Mouse (Mus musculus) heart, embryonic 14.5 days (tissue): Measurements from ENCODE around the gene Rnf223. TPM values are rescaled to one million over a fixed set of nuclear protein-coding genes. Genes with fewer than 3 reads are reported as not detected.
A peak's percentile ranks its signal among the peaks of the same experiment; 100 is the strongest.

ENCODE experiments used
- ATAC-seq: fragments of 200-750 bp; cut with Nextera tagmentation; 2 replicates; pipeline ENCODE4 v1.8.0; 2017; ENCODE audit warnings: low read depth, moderate TSS enrichment; ENCODE audit not compliant: insufficient number of reproducible peaks, insufficient read depth, low FRiP score
- H3K27ac ChIP-seq, 2 experiments: fragments of 200-500 bp in 1 of 2; fragments of 300-500 bp in 1 of 2; sonication (generic) in 1 of 2; replicated peaks in 1 of 2; 2 replicates each; pipeline ENCODE4 v1.5.1; 2012 to 2014; ENCODE audit warnings: low read depth in 2 of 2, low read length in 2 of 2, control low read depth in 1 of 2, mild to moderate bottlenecking in 1 of 2, mixed read lengths in 1 of 2; ENCODE audit not compliant: control insufficient read depth in 1 of 2, insufficient read depth in 1 of 2
- H3K27me3 ChIP-seq: fragments of 300-500 bp; sonication (generic); 2 replicates; pipeline ENCODE4 v1.6.1; 2014; ENCODE audit warnings: mild to moderate bottlenecking, low read length, control low read depth; ENCODE audit not compliant: control insufficient read depth, insufficient read depth
- H3K36me3 ChIP-seq: fragments of 300-500 bp; sonication (generic); 2 replicates; pipeline ENCODE4 v1.6.1; 2014; ENCODE audit warnings: mild to moderate bottlenecking, control low read depth, low read length, mixed read lengths; ENCODE audit not compliant: control insufficient read depth, insufficient read depth
- H3K4me1 ChIP-seq, 2 experiments: fragments of 200-500 bp in 1 of 2; fragments of 300-500 bp in 1 of 2; sonication (generic) in 1 of 2; 2 replicates each; pipeline ENCODE4 v1.6.1; 2012 to 2014; ENCODE audit warnings: low read length in 2 of 2, control low read depth in 1 of 2, mixed read lengths in 1 of 2; ENCODE audit not compliant: control insufficient read depth in 2 of 2, insufficient read depth in 2 of 2
- H3K4me2 ChIP-seq: fragments of 300-500 bp; sonication (generic); 2 replicates; pipeline ENCODE4 v1.6.1; 2014; ENCODE audit warnings: mild to moderate bottlenecking, low read length
- H3K4me3 ChIP-seq, 2 experiments: fragments of 200-500 bp in 1 of 2; fragments of 300-500 bp in 1 of 2; sonication (generic) in 1 of 2; 2 replicates each; pipeline ENCODE4 v1.5.1; 2012 to 2014; ENCODE audit warnings: low read length in 2 of 2, mild to moderate bottlenecking in 2 of 2, control low read depth in 1 of 2, low read depth in 1 of 2, moderate library complexity in 1 of 2; ENCODE audit not compliant: control insufficient read depth in 1 of 2, insufficient read depth in 1 of 2
- H3K9ac ChIP-seq: fragments of 300-500 bp; sonication (generic); 2 replicates; pipeline ENCODE4 v1.6.1; 2014; ENCODE audit warnings: mild to moderate bottlenecking, low read length
- H3K9me3 ChIP-seq: fragments of 300-500 bp; sonication (generic); 2 replicates; pipeline ENCODE4 v1.6.1; 2016; ENCODE audit warnings: low read length, control low read depth; ENCODE audit not compliant: control insufficient read depth
- WGBS: fragments of 180-500 bp; shearing (Covaris S2); extraction: QIAGEN DNeasy Blood & Tissue Kit; methylation state at CpG from one replicate; pipeline ENCODE4 v1.1.7; 2014; 5-methylcytosine and 5-hydroxymethylcytosine counted together
- polyA plus RNA-seq: library from polyadenylated mRNA; unstranded; fragments of >200 nt; fragmentation: Nextera tagmentation; extraction: Ambion mirVana; gene quantifications from 2 replicates; pipeline ENCODE4 v1.2.1, GENCODE M21; 2014

The Rnf223 gene
- polyA plus RNA-seq, 1 experiment from 2014 or later: 0.07 TPM

- H3K9me3 ChIP-seq: no peaks in the 10 kb centered on the region
- no peaks in the 10 kb centered on the region for H3K27me3 ChIP-seq
- peaks cover 4 to 11% of the 10 kb centered on the region in 2 experiments; a peak in 2 of 4 replicates for H3K4me1 ChIP-seq
- H3K9ac ChIP-seq: peak overlapping the region; percentile 77
- H3K4me3 ChIP-seq: peak overlapping the region; percentile 61 to 81
- ATAC-seq: peak; percentile 55
- 26% methylated on average over 13 of the region's 13 CpGs for WGBS
- H3K4me2 ChIP-seq: peak overlapping the region; percentile 79
- no peaks in the 10 kb centered on the region for H3K36me3 ChIP-seq
- peak overlapping the region; percentile 70 to 84; a peak in 3 of 4 replicates for H3K27ac ChIP-seq
These were observed 21.4 kb upstream of the Rnf223 start for GRCm38 (mm10) chr4:156108606-156109546.

GRCm38 (mm10) chr4:156109570-156110331, 20.6 kb upstream of the Rnf223 start, which contains the start of gene 9430015G10Rik:
Gene 9430015G10Rik, plus strand, starts transcription at chr4:156109982.
- no peaks in the 10 kb centered on the region for H3K9me3 ChIP-seq
- peak within 1 kb of the TSS; percentile 91 for H3K9ac ChIP-seq
- peak within 1 kb of the TSS; percentile 81 to 90 for H3K4me3 ChIP-seq
- peaks cover 4 to 11% of the 10 kb centered on the region in 2 experiments; a peak in 2 of 4 replicates for H3K4me1 ChIP-seq
- H3K4me2 ChIP-seq: peak within 1 kb of the TSS; percentile 79
- peak; percentile 96 for ATAC-seq
- no peaks in the 10 kb centered on the region for H3K27me3 ChIP-seq
- H3K27ac ChIP-seq: peak within 1 kb of the TSS; percentile 90 to 93
- no peaks in the 10 kb centered on the region; the same call in 1 of the 2 replicates for H3K36me3 ChIP-seq
- under 1% methylated on average over 56 of the region's 60 CpGs for WGBS

GRCm38 (mm10) chr4:156124077-156124476, 6.2 kb upstream of the Rnf223 start:
- no peak for ATAC-seq
- Histone ChIP-seq H3K4me1 (no peaks in the 10 kb centered on the region), H3K36me3 (peaks cover 75% of the 10 kb centered on the region), H3K9me3 (no peaks in the 10 kb centered on the region), H3K27me3 (no peaks in the 10 kb centered on the region), H3K4me3 (no peak overlapping the region), H3K4me2 (no peak overlapping the region), H3K27ac (no peak overlapping the region), H3K9ac (no peak overlapping the region)
- 88% methylated on average over 7 of the region's 7 CpGs for WGBS

- no peak overlapping the region for H3K27ac ChIP-seq
These were observed 4.9 kb upstream of the Rnf223 start for GRCm38 (mm10) chr4:156125393-156125792.

GRCm38 (mm10) chr4:156126841-156127240, 3.5 kb upstream of the Rnf223 start:
- Histone ChIP-seq H3K9me3 (no peaks in the 10 kb centered on the region), H3K36me3 (peaks cover 48% of the 10 kb centered on the region), H3K4me3 (no peak overlapping the region), H3K4me1 (no peaks in the 10 kb centered on the region; a peak in 1 of 4 replicates), H3K27ac (no peak overlapping the region), H3K9ac (no peak overlapping the region), H3K27me3 (no peaks in the 10 kb centered on the region), H3K4me2 (no peak overlapping the region)
- no peak for ATAC-seq
- WGBS: 80% methylated on average over 7 of the region's 7 CpGs

More at GRCm38 (mm10) chr4:156125393-156125792, 4.9 kb upstream of the Rnf223 start:
- H3K9me3 ChIP-seq: no peaks in the 10 kb centered on the region
- H3K36me3 ChIP-seq: peaks cover 62% of the 10 kb centered on the region
- H3K4me2 ChIP-seq: no peak overlapping the region
- 94% methylated on average over 6 of the region's 6 CpGs for WGBS
- H3K4me3 ChIP-seq: no peak overlapping the region
- H3K27me3 ChIP-seq: no peaks in the 10 kb centered on the region
- H3K9ac ChIP-seq: no peak overlapping the region
- no peak for ATAC-seq
- no peaks in the 10 kb centered on the region for H3K4me1 ChIP-seq

GRCm38 (mm10) chr4:156128746-156129145, 1.6 kb upstream of the Rnf223 start:
- no peak overlapping the region for H3K9ac ChIP-seq

GRCm38 (mm10) chr4:156130940-156131339, 627 bp downstream of the Rnf223 start:
- no peak for ATAC-seq
- WGBS: 66% methylated on average over 10 of the region's 10 CpGs
- no peak overlapping the region for H3K4me3 ChIP-seq
- no peak overlapping the region for H3K27ac ChIP-seq
- H3K4me1 ChIP-seq: no peaks in the 10 kb centered on the region; a peak in 1 of 4 replicates
- no peak overlapping the region for H3K4me2 ChIP-seq
- H3K36me3 ChIP-seq: peaks cover 8% of the 10 kb centered on the region
- no peaks in the 10 kb centered on the region for H3K9me3 ChIP-seq
- H3K9ac ChIP-seq: no peak overlapping the region
- no peaks in the 10 kb centered on the region for H3K27me3 ChIP-seq

More at GRCm38 (mm10) chr4:156128746-156129145, 1.6 kb upstream of the Rnf223 start:
- Histone ChIP-seq H3K36me3 (peaks cover 29% of the 10 kb centered on the region), H3K27me3 (no peaks in the 10 kb centered on the region), H3K4me2 (no peak overlapping the region), H3K27ac (no peak overlapping the region), H3K4me3 (no peak overlapping the region), H3K4me1 (no peaks in the 10 kb centered on the region; a peak in 1 of 4 replicates), H3K9me3 (no peaks in the 10 kb centered on the region)
- 73% methylated on average over 5 of the region's 5 CpGs for WGBS
- ATAC-seq: no peak
